Mouse (Mus musculus): ENCODE measurements around the gene Myrf.

Gene Myrf

GRCm38 (mm10) chr19:10247165-10247564 is 6.6 kb upstream of the Myrf start:
- no peak for DNase-seq

- DNase-seq: peak; percentile 71
Observed at GRCm38 (mm10) chr19:10244183-10244582, 3.6 kb upstream of the Myrf start.

GRCm38 (mm10) chr19:10242916-10243315 is 2.4 kb upstream of the Myrf start:
- DNase-seq: peak; percentile 83

GRCm38 (mm10) chr19:10239975-10240653 is 434 bp downstream of the Myrf start:
- no peak for DNase-seq

GRCm38 (mm10) chr19:10239419-10239818 is 1.1 kb downstream of the Myrf start:
- DNase-seq: no peak

- DNase-seq: no peak
Observed at GRCm38 (mm10) chr19:10238477-10238876, 2.1 kb downstream of the Myrf start.

GRCm38 (mm10) chr19:10235784-10236565 is 4.6 kb downstream of the Myrf start:
- no peak for DNase-seq

GRCm38 (mm10) chr19:10232327-10233017 is 8.1 kb downstream of the Myrf start:
- peak; percentile 89 for DNase-seq

- no peak for DNase-seq
Observed at GRCm38 (mm10) chr19:10231871-10232270, 8.7 kb downstream of the Myrf start.

- DNase-seq: no peak
Observed at GRCm38 (mm10) chr19:10231016-10231415, 9.5 kb downstream of the Myrf start.

- no peak for DNase-seq
Observed at GRCm38 (mm10) chr19:10225767-10226166, 14.8 kb downstream of the Myrf start.

- no peak for DNase-seq
Observed at GRCm38 (mm10) chr19:10224637-10225453, 15.7 kb downstream of the Myrf start.

- DNase-seq: no peak
Observed at GRCm38 (mm10) chr19:10223561-10223960, 17.0 kb downstream of the Myrf start.

- DNase-seq: no peak
Observed at GRCm38 (mm10) chr19:10222656-10223055, 17.9 kb downstream of the Myrf start.

GRCm38 (mm10) chr19:10221585-10221984 is 19.0 kb downstream of the Myrf start:
- no peak for DNase-seq

GRCm38 (mm10) chr19:10219593-10219992 is 21.0 kb downstream of the Myrf start:
- DNase-seq: no peak

GRCm38 (mm10) chr19:10219108-10219507 is 21.4 kb downstream of the Myrf start:
- DNase-seq: no peak

GRCm38 (mm10) chr19:10216101-10216500 is 24.4 kb downstream of the Myrf start:
- no peak for DNase-seq

- no peak for DNase-seq
Observed at GRCm38 (mm10) chr19:10213796-10214471, 26.6 kb downstream of the Myrf start.

GRCm38 (mm10) chr19:10210885-10211284 is 29.7 kb downstream of the Myrf start:
- no peak for DNase-seq

- DNase-seq: no peak
Observed at GRCm38 (mm10) chr19:10208851-10209250, 31.7 kb downstream of the Myrf start.

GRCm38 (mm10) chr19:10205051-10205450 is 35.5 kb downstream of the Myrf start:
- DNase-seq: no peak
